Mouse (Mus musculus): ENCODE data around the gene Hk2. TPM values are rescaled to one million over a fixed set of nuclear protein-coding genes. Genes with fewer than 3 reads are reported as not detected.
"Not testable (repeated sequence)": the region's sequence is repeated elsewhere in the genome, so short reads cannot be mapped to it uniquely, and the experiment has no call there.

Gene Hk2
- polyA plus RNA-seq, 1 experiment from 2014 or later: 18.7 TPM

DNA sequence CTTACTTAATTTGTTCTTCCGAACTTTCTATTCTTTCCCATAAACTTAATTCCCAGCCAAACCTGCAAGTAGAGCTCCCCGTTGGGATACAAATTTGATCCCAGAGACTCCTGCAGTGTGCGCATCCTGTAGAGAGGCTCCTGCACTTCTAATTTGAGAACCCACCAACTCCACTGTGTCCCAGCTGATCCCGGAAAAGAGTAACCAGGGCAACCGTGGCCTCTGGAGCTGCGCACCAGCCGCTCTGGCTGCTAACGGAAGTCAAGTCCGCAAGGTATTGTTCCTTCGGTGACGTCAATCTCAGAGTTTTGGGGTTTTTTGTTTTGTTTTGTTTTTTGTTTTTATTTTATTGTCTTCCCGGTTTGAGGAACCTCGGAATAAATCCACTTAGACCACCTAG is 79.6 kb downstream of the Hk2 start:
- Histone ChIP-seq H3K9me3 (no peaks in the 10 kb centered on the region), H3K36me3 (no peaks in the 10 kb centered on the region), H3K4me1 (replicated peaks) (peaks cover 7% of the 10 kb centered on the region), H3K4me3 (no peak overlapping the region), H3K27me3 (ENCODE audit: insufficient read depth, poor library complexity, severe bottlenecking) (no peaks in the 10 kb centered on the region), H3K27ac (no peak overlapping the region)
- DNase-seq (ENCODE audit: low spot score): peak; percentile 27
- 52% methylated on average over 13 of the region's 13 CpGs for WGBS

DNA sequence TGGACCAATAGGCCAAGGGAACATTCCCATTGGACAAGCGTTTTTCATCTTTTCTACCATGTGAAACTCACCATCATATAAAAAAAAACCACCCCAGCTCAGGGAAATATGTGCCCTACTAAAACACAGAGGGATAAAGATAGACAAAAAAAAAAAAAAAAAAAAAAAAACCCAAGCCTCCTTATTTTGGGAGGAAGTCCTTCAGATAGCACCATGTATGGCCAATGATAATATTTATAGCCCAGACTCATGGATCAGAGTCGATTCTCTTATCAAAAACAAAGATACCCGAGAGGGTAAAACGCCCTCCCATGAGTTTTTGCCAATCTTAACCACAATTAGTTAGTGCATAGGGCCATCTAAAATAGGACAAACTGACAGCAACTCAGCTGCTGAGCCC is 84.8 kb downstream of the Hk2 start:
- Histone ChIP-seq H3K27ac (no peak overlapping the region), H3K36me3 (no peaks in the 10 kb centered on the region), H3K4me1 (replicated peaks) (0 out of 2 replicates have a peak, but pooled peaks cover 8% of the 10 kb centered on the region), H3K9me3 (no peaks in the 10 kb centered on the region), H3K27me3 (ENCODE audit: insufficient read depth, poor library complexity, severe bottlenecking) (no peaks in the 10 kb centered on the region), H3K4me3 (no peak overlapping the region)
- DNase-seq (ENCODE audit: low spot score): no peak
- 93% methylated on average over 4 of the region's 4 CpGs for WGBS

DNA sequence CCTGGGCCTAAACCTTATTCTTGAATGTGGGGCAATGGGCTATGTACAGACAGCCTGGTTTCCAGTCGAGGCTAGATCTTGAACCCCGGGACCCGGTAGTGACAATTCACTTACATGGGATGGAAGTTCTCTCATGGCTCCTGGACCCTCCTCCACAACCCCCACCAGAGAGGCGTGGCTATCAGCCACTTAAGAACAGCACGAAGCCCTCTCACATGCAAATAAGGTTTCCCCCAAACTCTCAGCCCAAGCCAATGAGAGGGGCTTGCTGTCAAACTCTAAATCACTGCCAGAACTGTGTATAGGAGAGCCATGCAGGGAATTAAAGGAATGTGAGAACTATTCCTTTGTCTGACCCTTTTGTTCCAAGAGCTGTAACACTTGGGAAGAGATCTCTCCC is 85.7 kb downstream of the Hk2 start:
- H3K4me1 ChIP-seq (replicated peaks); DNase-seq (ENCODE audit: low spot score); H3K36me3 ChIP-seq; H3K4me3 ChIP-seq; H3K9me3 ChIP-seq; H3K27me3 ChIP-seq (ENCODE audit: insufficient read depth, poor library complexity, severe bottlenecking); H3K27ac ChIP-seq: not testable (repeated sequence)
- 50% methylated on average over 5 of the region's 5 CpGs for WGBS

- Histone ChIP-seq H3K4me1 (replicated peaks) (0 out of 2 replicates have a peak, but pooled peaks cover 8% of the 10 kb centered on the region), H3K27ac (no peak overlapping the region), H3K9me3 (no peaks in the 10 kb centered on the region), H3K36me3 (no peaks in the 10 kb centered on the region), H3K4me3 (no peak overlapping the region), H3K27me3 (ENCODE audit: insufficient read depth, poor library complexity, severe bottlenecking) (no peaks in the 10 kb centered on the region)
- DNase-seq (ENCODE audit: low spot score): no peak
Measured at GRCm38 (mm10) chr6:82684136-82684535, 90.1 kb downstream of the Hk2 start.

GRCm38 (mm10) chr6:82679286-82679685 is 95.0 kb downstream of the Hk2 start:
- WGBS: 83% methylated on average over 2 of the region's 2 CpGs
- H3K4me1 ChIP-seq (replicated peaks); H3K27ac ChIP-seq; H3K9me3 ChIP-seq; DNase-seq (ENCODE audit: low spot score); H3K27me3 ChIP-seq (ENCODE audit: insufficient read depth, poor library complexity, severe bottlenecking); H3K36me3 ChIP-seq; H3K4me3 ChIP-seq: not testable (repeated sequence)

DNA sequence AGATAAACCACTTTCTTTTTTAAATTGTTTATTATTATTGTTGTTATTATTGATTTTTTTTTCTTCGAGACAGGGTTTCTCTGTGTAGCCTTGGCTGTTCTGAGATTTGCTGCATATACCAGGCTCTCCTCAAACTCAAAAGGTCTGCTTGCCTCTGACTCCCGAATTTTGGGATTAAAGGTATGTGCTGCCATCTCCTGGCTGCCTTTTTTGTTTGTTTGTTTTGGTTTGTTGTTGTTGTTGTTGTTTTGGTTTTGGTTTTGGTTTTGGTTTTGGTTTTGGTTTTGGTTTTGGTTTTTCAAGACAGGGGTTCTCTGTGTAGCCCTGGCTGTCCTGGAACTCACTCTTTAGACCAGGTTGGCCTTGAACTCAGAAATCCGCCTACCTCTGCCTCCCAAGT is 96.6 kb downstream of the Hk2 start:
- not testable (repeated sequence) for DNase-seq (ENCODE audit: low spot score); H3K27me3 ChIP-seq (ENCODE audit: insufficient read depth, poor library complexity, severe bottlenecking); H3K9me3 ChIP-seq; H3K36me3 ChIP-seq; H3K27ac ChIP-seq; H3K4me1 ChIP-seq (replicated peaks); H3K4me3 ChIP-seq
- WGBS: 77% methylated on average over 3 of the region's 3 CpGs

Other genes with a start within 250 kb of the Hk2 start
- 87.5 and 93.5 TPM in 2 replicates for gene Pole4, start 69.1 kb downstream of the Hk2 start, polyA plus RNA-seq (2016; fragmentation: Nextera tagmentation; extraction: Ambion mirVana)
- gene Sema4f, start 165.3 kb upstream of the Hk2 start, polyA plus RNA-seq (2016; fragmentation: Nextera tagmentation; extraction: Ambion mirVana): 2.9 and 3.2 TPM in 2 replicates
- 0.22 and 0.42 TPM in 2 replicates for gene M1ap, start 172.4 kb upstream of the Hk2 start, polyA plus RNA-seq (2016; fragmentation: Nextera tagmentation; extraction: Ambion mirVana)